Mouse (Mus musculus) adrenal gland, postnatal 14 days (tissue): ENCODE results near the gene Vat1. TPM values are rescaled to one million over a fixed set of nuclear protein-coding genes. Genes with fewer than 3 reads are reported as not detected.

Experiments
- microRNA-seq, 2 experiments: library from miRNA; unstranded; fragments of <30 nt; microRNA quantifications; one replicate each; pipeline ENCODE4 v1.2.0; 2021
- total RNA-seq: library from RNA; stranded (reverse); gene quantifications from 2 replicates; pipeline ENCODE4 v1.2.3, GENCODE M21; 2021

Vat1 gene
- total RNA-seq, 1 experiment from 2014 or later: 74.7 TPM

Small RNA genes lying within 50 kb of the gene (microRNA-seq; reads per million reads assigned to microRNA genes)
- 0 reads per million in 2 experiments for gene Mir6929

Other genes starting within 250 kb of the Vat1 start
- 28.8 and 37.7 TPM in 2 replicates for gene Ezh1, start 239.8 kb downstream of the Vat1 start, total RNA-seq
- gene Ramp2, start 220.2 kb downstream of the Vat1 start, total RNA-seq: 107 and 145 TPM in 2 replicates
- 116 and 120 TPM in 2 replicates for gene Vps25, start 212.5 kb downstream of the Vat1 start, total RNA-seq
- 3.4 and 3.6 TPM in 2 replicates for gene Wnk4, start 205.7 kb downstream of the Vat1 start, total RNA-seq
- 0.44 and 0.86 TPM in 2 replicates for gene Cntd1, start 187.2 kb downstream of the Vat1 start, total RNA-seq
- gene Coa3, start 187.1 kb downstream of the Vat1 start, total RNA-seq: 79.4 and 80.1 TPM in 2 replicates
- 135 and 147 TPM in 2 replicates for gene Becn1, start 163.9 kb downstream of the Vat1 start, total RNA-seq
- gene Psme3, start 150.0 kb downstream of the Vat1 start, total RNA-seq: 148 and 152 TPM in 2 replicates
- 7.3 and 10.2 TPM in 2 replicates for gene Aoc2, start 141.2 kb downstream of the Vat1 start, total RNA-seq
- 125 and 168 TPM in 2 replicates for gene Aoc3, start 135.6 kb downstream of the Vat1 start, total RNA-seq
- gene G6pc, start 98.7 kb downstream of the Vat1 start, total RNA-seq: 8.4 and 26.4 TPM in 2 replicates
- 41.9 and 44.8 TPM in 2 replicates for gene Aarsd1, start 48.6 kb downstream of the Vat1 start, total RNA-seq
- gene Gm27029, start 41.4 kb downstream of the Vat1 start, total RNA-seq: 3.9 and 6.0 TPM in 2 replicates
- 19.6 and 20.9 TPM in 2 replicates for gene Rundc1, start 41.1 kb downstream of the Vat1 start, total RNA-seq
- gene Ptges3l, start 40.9 kb downstream of the Vat1 start, total RNA-seq: 3.2 and 5.3 TPM in 2 replicates
- gene Rpl27, start 23.9 kb downstream of the Vat1 start, total RNA-seq: 98.3 and 102 TPM in 2 replicates
- gene Ifi35, start 17.8 kb downstream of the Vat1 start, total RNA-seq: 29.0 and 29.6 TPM in 2 replicates
- gene Rnd2, start 1.2 kb downstream of the Vat1 start, total RNA-seq: 8.9 and 9.6 TPM in 2 replicates
- 4.9 and 6.6 TPM in 2 replicates for gene Brca1, start 85.7 kb upstream of the Vat1 start, total RNA-seq
- 128 and 130 TPM in 2 replicates for gene Nbr1, start 85.9 kb upstream of the Vat1 start, total RNA-seq
- 9.6 and 11.0 TPM in 2 replicates for gene Tmem106a, start 116.0 kb upstream of the Vat1 start, total RNA-seq
- not detected in 2 replicates for gene Gm11634, start 133.0 kb upstream of the Vat1 start, total RNA-seq
- gene Rdm1, start 161.0 kb upstream of the Vat1 start, total RNA-seq: 22.9 and 26.6 TPM in 2 replicates
- gene Arl4d, start 199.3 kb upstream of the Vat1 start, total RNA-seq: 12.6 and 15.6 TPM in 2 replicates